Mouse (Mus musculus) midbrain, embryonic 13.5 days (tissue): Measurements from ENCODE around the gene Rrh. TPM values are rescaled to one million over a fixed set of nuclear protein-coding genes. Genes with fewer than 3 reads are reported as not detected.
A peak's percentile ranks its signal among the peaks of the same experiment; 100 is the strongest.

Experiments used
- ATAC-seq: fragments of 200-750 bp; cut with Nextera tagmentation; 2 replicates; pipeline ENCODE4 v1.8.0; 2017; ENCODE audit warnings: mild to moderate bottlenecking, moderate TSS enrichment, moderate library complexity
- H3K27ac ChIP-seq: fragments of 300-500 bp; sonication (generic); 2 replicates; pipeline ENCODE4 v1.5.1; 2015; ENCODE audit warnings: inconsistent platforms, mild to moderate bottlenecking, moderate library complexity
- H3K27me3 ChIP-seq: fragments of 300-500 bp; sonication (generic); 2 replicates; pipeline ENCODE4 v1.6.1; 2015; ENCODE audit warnings: mild to moderate bottlenecking, inconsistent platforms
- H3K36me3 ChIP-seq: fragments of 300-500 bp; sonication (generic); 2 replicates; pipeline ENCODE4 v1.6.1; 2015; ENCODE audit warnings: mild to moderate bottlenecking, inconsistent platforms
- H3K4me1 ChIP-seq: fragments of 300-500 bp; sonication (generic); replicated peaks from 2 replicates; pipeline ENCODE4 v1.6.1; 2015; ENCODE audit warnings: inconsistent platforms
- H3K4me2 ChIP-seq: fragments of 300-500 bp; sonication (generic); replicated peaks from 2 replicates; pipeline ENCODE4 v1.6.1; 2015; ENCODE audit warnings: moderate library complexity, mild to moderate bottlenecking, inconsistent platforms
- H3K4me3 ChIP-seq: fragments of 300-500 bp; sonication (generic); replicated peaks from 2 replicates; pipeline ENCODE4 v1.5.1; 2015; ENCODE audit warnings: mild to moderate bottlenecking, inconsistent platforms
- H3K9ac ChIP-seq: fragments of 300-500 bp; sonication (generic); replicated peaks from 2 replicates; pipeline ENCODE4 v1.6.1; 2015; ENCODE audit warnings: mild to moderate bottlenecking, inconsistent platforms
- H3K9me3 ChIP-seq: fragments of 300-500 bp; sonication (generic); 2 replicates; pipeline ENCODE4 v1.6.1; 2016; ENCODE audit warnings: mild to moderate bottlenecking, inconsistent platforms
- WGBS: fragments of 180-500 bp; shearing (Covaris S2); methylation state at CpG from one replicate; pipeline ENCODE4 v1.1.7; 2015; 5-methylcytosine and 5-hydroxymethylcytosine counted together
- polyA plus RNA-seq: library from polyadenylated mRNA; unstranded; fragments of >200 nt; fragmentation: Nextera tagmentation; extraction: Ambion mirVana; gene quantifications from 2 replicates; pipeline ENCODE4 v1.2.1, GENCODE M21; 2015

Gene Rrh
- polyA plus RNA-seq, 1 experiment from 2014 or later = 0.17 TPM

DNA sequence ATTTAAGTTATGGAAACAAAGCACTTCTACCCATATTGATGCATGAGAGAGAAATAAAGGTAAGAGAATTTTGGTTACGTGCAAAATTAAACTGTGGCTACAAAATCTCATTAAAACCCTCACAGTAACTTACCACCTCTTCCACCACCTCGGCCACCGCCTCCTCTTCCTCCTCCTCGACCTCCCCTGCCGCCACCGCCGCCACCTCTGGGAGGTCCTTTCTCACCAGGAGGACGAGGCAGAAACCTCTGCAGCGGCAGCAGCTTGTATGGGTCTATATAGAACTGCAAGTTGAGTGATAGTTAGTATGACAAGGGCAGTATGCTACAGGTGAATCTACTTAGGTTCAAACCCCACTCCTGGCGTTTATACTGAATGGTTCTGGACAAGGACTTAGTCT is 4.3 kb upstream of the Rrh start:
- peaks cover 36% of the 10 kb centered on the region for H3K36me3 ChIP-seq

DNA sequence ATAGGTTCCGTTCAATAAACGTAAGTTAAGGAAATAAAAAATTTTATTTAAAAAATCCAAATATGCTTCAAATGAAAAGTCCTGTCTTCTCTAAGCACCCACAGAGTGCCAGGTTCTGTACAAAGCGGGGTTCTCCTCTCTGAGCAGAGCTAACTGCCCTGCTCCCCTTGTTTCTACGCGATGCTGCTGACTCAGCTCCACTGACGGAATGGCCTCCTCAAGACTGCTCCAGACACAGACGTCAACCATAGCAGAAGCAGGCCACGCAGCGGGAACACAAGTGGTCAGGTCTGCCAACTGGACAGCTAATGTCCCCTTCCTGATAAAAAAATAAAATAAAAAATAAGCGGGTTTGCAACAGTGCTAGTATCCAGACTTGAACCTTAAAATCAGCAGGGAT is 2.5 kb upstream of the Rrh start:
- Histone ChIP-seq H3K9ac (no peak overlapping the region), H3K4me3 (no peak overlapping the region), H3K4me2 (no peak overlapping the region), H3K36me3 (peaks cover 36% of the 10 kb centered on the region), H3K4me1 (peaks cover 10% of the 10 kb centered on the region), H3K9me3 (no peaks in the 10 kb centered on the region), H3K27ac (no peak overlapping the region), H3K27me3 (no peaks in the 10 kb centered on the region)
- ATAC-seq = no peak
- WGBS = 94% methylated on average over 10 of the region's 10 CpGs

More for the DNA sequence above, 4.3 kb upstream of the Rrh start:
- 92% methylated on average over 10 of the region's 10 CpGs for WGBS
- no peak overlapping the region for H3K9ac ChIP-seq
- no peak overlapping the region for H3K4me3 ChIP-seq
- no peak overlapping the region for H3K4me2 ChIP-seq
- ATAC-seq = no peak
- H3K27ac ChIP-seq = no peak overlapping the region
- no peaks in the 10 kb centered on the region for H3K27me3 ChIP-seq
- H3K9me3 ChIP-seq = no peaks in the 10 kb centered on the region
- H3K4me1 ChIP-seq = peaks cover 17% of the 10 kb centered on the region

DNA sequence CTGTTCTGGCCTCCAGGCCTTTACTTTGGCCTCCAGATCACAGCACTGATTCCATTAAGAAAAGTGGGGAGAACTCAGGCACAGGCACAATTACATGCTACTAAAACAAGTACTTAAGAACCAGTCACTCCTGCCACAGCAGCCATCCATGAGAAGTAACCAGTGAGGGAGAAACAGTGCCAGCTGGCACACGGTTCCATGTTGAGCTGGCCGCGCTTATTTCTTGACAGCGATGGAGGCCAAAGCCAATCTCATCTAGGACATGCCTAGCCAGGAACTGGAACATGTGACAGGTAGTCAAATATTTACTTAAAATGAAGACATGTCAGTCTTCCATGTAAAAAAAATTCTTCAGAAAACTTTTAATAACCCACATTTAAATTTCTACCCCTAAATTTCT is 1.8 kb upstream of the Rrh start:
- peaks cover 2% of the 10 kb centered on the region; the same call in 1 of the 2 replicates for H3K4me1 ChIP-seq
- ATAC-seq = no peak
- no peak overlapping the region for H3K27ac ChIP-seq
- H3K9ac ChIP-seq = no peak overlapping the region
- 100% methylated on average over 4 of the region's 4 CpGs for WGBS
- no peak overlapping the region for H3K4me2 ChIP-seq
- no peak overlapping the region for H3K4me3 ChIP-seq
- H3K9me3 ChIP-seq = no peaks in the 10 kb centered on the region
- no peaks in the 10 kb centered on the region for H3K27me3 ChIP-seq
- H3K36me3 ChIP-seq = peaks cover 36% of the 10 kb centered on the region

DNA sequence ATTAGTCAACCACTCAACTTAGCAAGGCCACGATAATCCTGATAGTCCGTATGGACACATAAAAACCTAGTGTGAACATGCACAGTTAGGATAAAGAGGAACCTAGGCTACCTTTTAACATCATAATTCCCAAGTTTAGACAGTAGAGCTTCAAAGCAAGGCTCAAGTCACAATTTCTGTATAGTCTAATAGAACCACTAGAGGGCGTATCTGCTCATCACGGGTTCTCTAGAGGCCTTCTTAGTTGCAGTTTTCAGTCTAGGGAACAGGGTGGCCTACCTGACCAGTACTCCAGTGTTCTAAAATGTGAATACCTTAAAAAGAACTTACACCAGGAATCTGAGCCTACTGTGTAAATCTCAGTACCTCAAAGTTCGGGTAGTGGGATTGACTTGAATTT is 906 bp upstream of the Rrh start:
- Histone ChIP-seq H3K27ac (no peak overlapping the region), H3K27me3 (no peaks in the 10 kb centered on the region), H3K9me3 (no peaks in the 10 kb centered on the region), H3K4me3 (no peak overlapping the region), H3K4me2 (no peak overlapping the region), H3K36me3 (peaks cover 36% of the 10 kb centered on the region), H3K4me1 (no peaks in the 10 kb centered on the region), H3K9ac (no peak overlapping the region)
- ATAC-seq = 0 out of 2 replicates have a peak, but pooled peaks have one; percentile 45
- 58% methylated on average over 5 of the region's 5 CpGs for WGBS

DNA sequence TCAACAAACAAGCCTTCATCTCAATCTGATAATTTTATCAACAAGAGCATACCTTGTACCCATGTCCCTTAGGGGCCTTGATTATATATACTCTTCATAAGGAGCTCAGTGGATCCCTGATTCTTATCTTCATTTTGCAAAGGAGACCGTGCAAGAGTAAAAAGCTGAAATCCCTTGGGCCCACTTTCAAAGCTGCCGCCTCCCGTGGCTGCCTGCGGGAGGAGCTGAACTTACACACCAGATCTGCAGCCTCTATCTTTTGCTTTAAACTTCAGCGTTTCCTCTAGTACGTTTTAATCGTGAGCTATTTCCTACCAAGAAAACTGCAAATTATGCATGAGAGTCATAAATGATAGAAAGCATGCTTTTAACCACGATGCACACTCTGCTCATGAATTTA is 651 bp downstream of the Rrh start:
- H3K9ac ChIP-seq = no peak overlapping the region
- peaks cover 28% of the 10 kb centered on the region for H3K36me3 ChIP-seq
- no peak overlapping the region for H3K27ac ChIP-seq
- no peaks in the 10 kb centered on the region for H3K9me3 ChIP-seq
- no peaks in the 10 kb centered on the region for H3K4me1 ChIP-seq
- H3K4me2 ChIP-seq = no peak overlapping the region
- no peak for ATAC-seq
- no peak overlapping the region for H3K4me3 ChIP-seq
- no peaks in the 10 kb centered on the region for H3K27me3 ChIP-seq
- WGBS = 76% methylated on average over 8 of the region's 8 CpGs

DNA sequence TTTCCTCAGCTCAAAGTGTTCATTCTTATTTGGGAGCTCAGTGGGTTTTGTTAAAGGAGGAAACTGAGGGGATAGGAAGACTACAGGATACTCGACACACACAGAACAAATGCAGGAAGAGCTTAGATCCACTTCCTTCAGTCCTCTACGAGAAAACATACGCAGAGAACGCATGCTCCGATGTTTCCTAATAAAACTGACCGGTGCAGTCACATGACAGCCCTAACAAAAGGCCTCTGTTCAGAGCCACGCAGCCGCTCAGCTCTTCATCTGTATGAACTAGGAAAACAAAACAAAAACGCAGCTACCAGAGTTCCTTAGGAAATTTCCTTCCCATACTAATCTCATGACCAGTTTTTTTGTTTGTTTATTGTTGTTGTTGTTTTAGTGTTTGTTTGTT is 1.5 kb downstream of the Rrh start:
- no peaks in the 10 kb centered on the region for H3K4me1 ChIP-seq
- H3K4me3 ChIP-seq = no peak overlapping the region
- 79% methylated on average over 9 of the region's 9 CpGs for WGBS
- no peak overlapping the region for H3K27ac ChIP-seq
- no peaks in the 10 kb centered on the region for H3K9me3 ChIP-seq
- ATAC-seq = no peak
- H3K4me2 ChIP-seq = no peak overlapping the region
- H3K9ac ChIP-seq = no peak overlapping the region
- peaks cover 19% of the 10 kb centered on the region for H3K36me3 ChIP-seq
- no peaks in the 10 kb centered on the region for H3K27me3 ChIP-seq

DNA sequence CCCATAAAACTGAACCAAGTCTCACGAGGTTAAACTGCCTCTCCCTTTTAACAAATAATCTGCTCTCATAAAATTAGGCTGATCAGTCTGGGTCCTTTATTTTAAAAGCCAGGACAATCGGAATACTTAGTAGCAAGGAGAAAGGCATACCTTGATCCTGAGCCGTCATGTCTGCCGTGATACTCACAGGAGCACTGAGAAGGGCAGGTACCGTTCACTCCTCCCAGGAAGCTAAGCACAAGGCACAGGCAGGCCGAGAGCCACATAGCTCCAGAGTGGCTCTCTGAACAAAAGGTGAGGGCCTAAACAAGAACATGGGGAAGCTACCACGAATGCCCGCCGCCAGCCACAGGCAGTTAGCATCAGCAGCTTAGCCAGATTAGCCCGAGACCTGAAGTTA is 18.6 kb downstream of the Rrh start, which contains the start of gene Lrit3:
TSS of gene Lrit3 (minus strand) at position 266 of the 400 bp plus-strand sequence.
- 79% methylated on average over 10 of the region's 10 CpGs for WGBS

DNA sequence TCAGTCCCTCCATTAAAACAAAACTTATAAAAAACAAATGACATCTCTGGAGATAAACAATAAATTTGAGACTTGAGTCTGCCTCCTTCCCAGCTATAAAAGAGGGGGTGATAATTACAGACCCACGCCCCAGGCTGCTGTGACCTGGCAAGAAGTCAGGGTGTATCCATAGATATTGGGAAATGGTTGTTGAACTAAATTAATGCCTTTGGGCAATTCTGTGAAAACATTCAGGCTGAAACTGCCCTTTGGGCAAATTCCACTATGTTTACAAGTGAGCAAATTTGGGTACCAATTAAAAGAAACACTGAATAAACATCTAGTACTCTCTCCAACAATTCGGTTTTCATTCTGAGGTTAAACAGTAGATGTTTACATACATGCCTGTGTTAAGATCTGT is 23.4 kb downstream of the Rrh start:
- Histone ChIP-seq H3K4me1 (no peaks in the 10 kb centered on the region), H3K9me3 (no peaks in the 10 kb centered on the region), H3K4me2 (no peak overlapping the region), H3K27me3 (no peaks in the 10 kb centered on the region), H3K4me3 (no peak overlapping the region), H3K9ac (no peak overlapping the region), H3K27ac (no peak overlapping the region), H3K36me3 (no peaks in the 10 kb centered on the region)
- 86% methylated on average over 2 of the region's 2 CpGs for WGBS
- no peak for ATAC-seq

More for the DNA sequence above, 18.6 kb downstream of the Rrh start, which contains the start of gene Lrit3:
- Histone ChIP-seq H3K27me3 (no peaks in the 10 kb centered on the region), H3K9ac (no peak within 1 kb of the TSS), H3K4me2 (no peak within 1 kb of the TSS), H3K4me3 (no peak within 1 kb of the TSS), H3K36me3 (no peaks in the 10 kb centered on the region), H3K4me1 (no peaks in the 10 kb centered on the region), H3K9me3 (no peaks in the 10 kb centered on the region), H3K27ac (no peak within 1 kb of the TSS)
- no peak for ATAC-seq

DNA sequence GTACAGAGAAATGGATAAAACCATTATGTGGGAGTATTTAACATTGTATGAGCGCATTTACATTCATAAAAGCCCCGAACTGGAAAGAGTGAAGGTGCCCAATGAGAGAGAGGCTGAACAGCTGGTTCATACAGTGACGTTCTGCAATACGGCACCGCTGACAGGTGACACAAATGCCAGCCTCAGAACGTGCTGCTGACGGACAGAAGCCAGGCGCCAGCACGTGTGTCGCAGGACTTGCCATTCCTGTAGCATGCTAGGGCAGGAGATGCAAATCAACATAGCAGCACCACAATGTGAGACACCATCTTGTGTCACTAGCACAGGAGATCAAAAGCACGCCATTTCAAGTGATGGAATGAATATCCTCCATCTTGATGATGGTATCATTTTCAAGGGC is 23.8 kb downstream of the Rrh start:
- WGBS = 89% methylated on average over 11 of the region's 11 CpGs
- Histone ChIP-seq H3K4me1 (no peaks in the 10 kb centered on the region), H3K9ac (no peak overlapping the region), H3K4me2 (no peak overlapping the region), H3K36me3 (no peaks in the 10 kb centered on the region), H3K4me3 (no peak overlapping the region), H3K9me3 (no peaks in the 10 kb centered on the region), H3K27ac (no peak overlapping the region), H3K27me3 (no peaks in the 10 kb centered on the region)
- ATAC-seq = no peak

DNA sequence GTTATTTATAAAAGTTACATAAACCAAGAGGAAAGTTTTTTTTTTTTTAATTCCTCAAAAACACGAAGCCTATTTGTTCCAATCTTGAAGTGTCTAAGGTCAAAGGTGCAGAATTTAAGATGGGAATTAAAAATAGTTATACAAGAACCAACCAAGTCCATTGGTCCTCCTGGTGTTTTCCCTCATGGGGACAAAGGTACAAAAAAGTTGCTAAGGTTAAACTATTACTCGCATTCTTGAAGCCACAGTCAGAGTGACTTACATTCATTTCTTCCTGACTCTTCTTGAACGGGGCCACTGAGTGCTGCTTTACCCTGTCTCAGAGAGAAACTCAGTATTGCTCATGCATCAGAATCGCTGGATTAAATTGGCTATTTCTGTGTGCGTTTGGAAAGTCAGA is 25.0 kb downstream of the Rrh start:
- 76% methylated on average over 5 of the region's 5 CpGs for WGBS
- ATAC-seq = no peak

DNA sequence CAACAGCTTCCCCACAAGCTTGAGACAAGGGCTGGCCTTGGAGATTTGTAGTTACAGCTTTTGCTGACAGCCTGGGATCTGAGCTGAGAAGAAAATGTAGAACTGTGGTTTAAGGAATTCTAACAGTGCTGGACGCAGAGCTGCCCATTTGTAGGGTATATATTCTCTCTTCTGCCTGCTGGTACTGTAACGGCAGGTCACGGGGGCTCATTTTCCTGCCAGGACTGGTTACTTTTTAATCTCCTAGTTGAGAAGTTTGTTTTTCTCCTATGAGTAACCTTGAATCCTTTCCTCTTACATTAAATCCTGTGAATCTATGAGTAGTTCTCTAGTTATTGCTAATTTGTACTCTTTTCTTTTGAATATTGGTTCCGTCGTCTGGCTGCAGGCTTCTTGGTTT is 28.6 kb downstream of the Rrh start:
- Histone ChIP-seq H3K27ac (no peak overlapping the region), H3K4me3 (no peak overlapping the region), H3K9me3 (no peaks in the 10 kb centered on the region), H3K27me3 (no peaks in the 10 kb centered on the region), H3K4me1 (no peaks in the 10 kb centered on the region), H3K9ac (no peak overlapping the region), H3K4me2 (no peak overlapping the region), H3K36me3 (no peaks in the 10 kb centered on the region)
- no peak for ATAC-seq
- WGBS = 91% methylated on average over 5 of the region's 5 CpGs

More for the DNA sequence above, 25.0 kb downstream of the Rrh start:
- Histone ChIP-seq H3K27me3 (no peaks in the 10 kb centered on the region), H3K9ac (no peak overlapping the region), H3K36me3 (no peaks in the 10 kb centered on the region), H3K4me3 (no peak overlapping the region), H3K4me1 (no peaks in the 10 kb centered on the region), H3K4me2 (no peak overlapping the region), H3K27ac (no peak overlapping the region), H3K9me3 (no peaks in the 10 kb centered on the region)

DNA sequence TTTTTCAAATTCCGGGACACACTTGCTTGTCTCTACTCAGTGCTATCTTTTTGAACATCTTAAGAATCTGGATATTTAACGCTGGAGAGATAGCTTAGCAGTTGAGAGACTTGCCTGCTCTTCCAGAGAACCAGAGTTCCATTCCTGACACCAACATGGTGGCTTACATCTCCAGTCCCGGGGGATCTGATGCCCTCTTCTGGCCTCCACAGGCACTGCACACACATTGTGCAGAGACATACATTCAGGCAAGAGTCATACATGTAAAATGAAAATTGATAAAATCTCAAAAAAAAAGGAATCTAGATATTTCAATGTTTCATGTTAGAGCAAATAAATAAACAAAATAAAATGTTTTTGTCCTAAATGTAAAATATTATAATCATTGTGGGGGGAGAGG is 39.6 kb downstream of the Rrh start:
- ATAC-seq = no peak
- H3K4me1 ChIP-seq = peaks cover 5% of the 10 kb centered on the region; the same call in 1 of the 2 replicates
- no peaks in the 10 kb centered on the region for H3K36me3 ChIP-seq
- H3K9ac ChIP-seq = no peak overlapping the region
- no peaks in the 10 kb centered on the region for H3K27me3 ChIP-seq
- no peak overlapping the region for H3K4me3 ChIP-seq
- no peaks in the 10 kb centered on the region for H3K9me3 ChIP-seq
- WGBS = 92% methylated on average over 3 of the region's 3 CpGs
- H3K4me2 ChIP-seq = no peak overlapping the region
- no peak overlapping the region for H3K27ac ChIP-seq

DNA sequence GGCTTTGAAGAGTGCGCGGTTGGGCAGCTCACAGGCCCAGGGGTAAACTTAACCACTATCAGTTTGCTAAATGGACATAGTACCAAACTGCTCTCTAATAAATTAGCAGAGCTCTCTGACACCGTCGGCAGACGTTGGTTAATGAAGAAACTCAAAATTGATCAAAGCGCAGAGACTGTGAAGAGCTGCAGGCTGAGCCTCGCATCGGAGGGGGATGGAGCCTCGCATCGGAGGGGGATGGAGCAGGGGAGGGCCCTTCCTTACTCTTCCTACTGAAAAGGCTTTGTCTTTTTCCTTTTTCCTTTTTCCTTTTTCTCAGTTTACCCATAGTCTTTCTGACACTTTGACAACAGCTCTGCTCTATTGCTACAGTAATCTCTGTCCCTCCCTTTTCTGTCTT is 41.0 kb downstream of the Rrh start:
- no peak overlapping the region for H3K4me2 ChIP-seq
- ATAC-seq = peak; percentile 73; the same call in 1 of the 2 replicates

More for the DNA sequence above, 41.0 kb downstream of the Rrh start:
- Histone ChIP-seq H3K4me1 (peaks cover 5% of the 10 kb centered on the region; the same call in 1 of the 2 replicates), H3K9me3 (no peaks in the 10 kb centered on the region), H3K4me3 (no peak overlapping the region), H3K27ac (no peak overlapping the region), H3K9ac (no peak overlapping the region), H3K36me3 (no peaks in the 10 kb centered on the region), H3K27me3 (no peaks in the 10 kb centered on the region)
- WGBS = 18% methylated on average over 10 of the region's 10 CpGs
